Mouse (Mus musculus) heart, postnatal 36 days (tissue): ENCODE measurements around the gene Vmn1r184. TPM values are rescaled to one million over a fixed set of nuclear protein-coding genes. Genes with fewer than 3 reads are reported as not detected.
"Not testable (repeated sequence)": the region's sequence is repeated elsewhere in the genome, so short reads cannot be mapped to it uniquely, and the experiment has no call there.

Experiments
- DNase-seq, 2 experiments: peaks; one replicate each; pipeline ENCODE4 v3.0.0; 2021 to 2022
- intact Hi-C: fragments of 180-260 bp; cut with DNase I; formaldehyde crosslinking; loops from one replicate; pipeline ENCODE4 v1.15.1; 2025
- total RNA-seq, 2 experiments: library from RNA; stranded (reverse); gene quantifications; 2 replicates each; pipeline ENCODE4 v1.2.3; 2021

Gene Vmn1r184
- not detected for total RNA-seq

- DNase-seq, intact Hi-C loops: not testable (repeated sequence)
Observed at GRCm38 (mm10) chr7:26260034-26260433, at the start of gene Vmn1r184. Gene Vmn1r184 (plus strand): TSS chr7:26260334.

GRCm38 (mm10) chr7:26303429-26304166, 43.5 kb downstream of the Vmn1r184 start:
- intact Hi-C loops, DNase-seq: not testable (repeated sequence)

GRCm38 (mm10) chr7:26306926-26307325, 46.8 kb downstream of the Vmn1r184 start, which contains the start of gene Cyp2a4:
Gene Cyp2a4 (plus strand): TSS chr7:26307169.
- intact Hi-C loops, DNase-seq: not testable (repeated sequence)

GRCm38 (mm10) chr7:26311786-26312185, 51.7 kb downstream of the Vmn1r184 start:
- intact Hi-C loops = not testable (repeated sequence)

GRCm38 (mm10) chr7:26315194-26315593, 55.1 kb downstream of the Vmn1r184 start:
- DNase-seq, intact Hi-C loops: not testable (repeated sequence)

More at GRCm38 (mm10) chr7:26311786-26312185, 51.7 kb downstream of the Vmn1r184 start:
- not testable (repeated sequence) for DNase-seq

- intact Hi-C loops, DNase-seq: not testable (repeated sequence)
Observed at GRCm38 (mm10) chr7:26315809-26316208, 55.7 kb downstream of the Vmn1r184 start.

Other genes with a start within 250 kb of the Vmn1r184 start
- not detected for gene Cyp2b13, start 198.8 kb upstream of the Vmn1r184 start, total RNA-seq
- not detected for gene Cyp2b9, start 86.9 kb upstream of the Vmn1r184 start, total RNA-seq
- gene Cyp2a4, start 46.8 kb downstream of the Vmn1r184 start, total RNA-seq = not detected
- not detected for gene Nlrp9c, start 143.4 kb downstream of the Vmn1r184 start, total RNA-seq
- not detected for gene Nlrp4a, start 174.8 kb downstream of the Vmn1r184 start, total RNA-seq